Mouse (Mus musculus): Measurements from ENCODE around the gene Fgl2.

- TF ChIP-seq POLR2A (IDR thresholded peaks at IDR 0.05; ENCODE audit: control insufficient read depth, extremely low read depth, insufficient read depth, low read length, poor library complexity) (no peak), CTCF (IDR thresholded peaks at IDR 0.05; ENCODE audit: borderline replicate concordance, control insufficient read depth, extremely low read depth, insufficient read depth, low read length, poor library complexity) (no peak)
Measured at GRCm38 (mm10) chr5:21391616-21392384, 19.4 kb downstream of the Fgl2 start.
